In genomic region chr1:159854261-159854660, GRCm38 (mm10) we compare ENCODE assay signal across 12 mouse cellular contexts.
"Had no signal": no experiment of that assay in that cellular context is flagged by ENCODE, and none has a peak within 500 bp of the region (broad histone marks: within the 10 kb centered on the region; RNA-seq: fewer than 3 reads in every experiment).

No protein-coding gene starts in this region.

- H3K9me3 ChIP-seq: limb, embryonic 13.5 days; neural tube, embryonic 12.5 days; stomach, embryonic 15.5 days had no signal

- H3K4me1 ChIP-seq: neural tube, embryonic 12.5 days; stomach, embryonic 15.5 days had no signal

- H3K36me3 ChIP-seq: limb, embryonic 13.5 days; neural tube, embryonic 12.5 days; stomach, embryonic 15.5 days had no signal

- H3K9ac ChIP-seq: limb, embryonic 13.5 days; liver, embryonic 14.5 days; lung, embryonic 14.5 days; neural tube, embryonic 12.5 days; stomach, embryonic 15.5 days had no signal

- DNase-seq: kidney, adult 18-20 months; kidney, postnatal 14 days; layer of hippocampus, postnatal 36 days; left cerebral cortex, postnatal 4 days; lung, embryonic 14.5 days; midbrain, embryonic 14.5 days; thymus, postnatal 36 days had no signal

- H3K27ac ChIP-seq: hindbrain, postnatal 0 days; limb, embryonic 13.5 days; liver, embryonic 14.5 days; neural tube, embryonic 12.5 days; stomach, embryonic 15.5 days had no signal

- H3K4me2 ChIP-seq: limb, embryonic 13.5 days; lung, embryonic 14.5 days; neural tube, embryonic 12.5 days; stomach, embryonic 15.5 days had no signal

- ATAC-seq: hindbrain, postnatal 0 days had no signal

- H3K27me3 ChIP-seq: limb, embryonic 13.5 days; neural tube, embryonic 12.5 days; stomach, embryonic 15.5 days had no signal

- H3K4me3 ChIP-seq: limb, embryonic 13.5 days; neural tube, embryonic 12.5 days; stomach, embryonic 15.5 days had no signal
